Mouse (Mus musculus) MEL (cell line): ENCODE measurements around the gene Krt84. TPM values are rescaled to one million over a fixed set of nuclear protein-coding genes. Genes with fewer than 3 reads are reported as not detected.

ENCODE experiments used
- DNase-seq: peaks from one replicate; pipeline ENCODE4 v3.0.0; 2011; ENCODE audit warnings: low read depth, low spot score
- H3K27ac ChIP-seq: 2 replicates; pipeline ENCODE4 v1.5.1; 2012; ENCODE audit warnings: low read depth, mild to moderate bottlenecking, control low read depth, low read length, moderate library complexity; ENCODE audit not compliant: control insufficient read depth
- H3K27me3 ChIP-seq, 2 experiments: fragments of 150-350 bp in 1 of 2; sonication (generic) in 1 of 2; 2 replicates each; pipeline ENCODE4 v1.6.1; 2012; ENCODE audit warnings: low read length in 2 of 2, mild to moderate bottlenecking in 2 of 2, improper control_type of control experiment in 1 of 2, moderate library complexity in 1 of 2; ENCODE audit not compliant: insufficient read depth in 2 of 2, control insufficient read depth in 1 of 2
- H3K36me3 ChIP-seq, 2 experiments: 2 replicates each; pipeline ENCODE4 v1.6.1; 2012 to 2014; ENCODE audit warnings: low read length in 2 of 2, improper control_type of control experiment in 1 of 2, inconsistent platforms in 1 of 2, mild to moderate bottlenecking in 1 of 2; ENCODE audit not compliant: insufficient read depth in 2 of 2, control insufficient read depth in 1 of 2
- H3K4me1 ChIP-seq, 2 experiments: fragments of 150-350 bp in 1 of 2; sonication (generic) in 1 of 2; 2 replicates each; pipeline ENCODE4 v1.6.1; 2012; ENCODE audit warnings: low read length in 2 of 2, improper control_type of control experiment in 1 of 2, mild to moderate bottlenecking in 1 of 2; ENCODE audit not compliant: insufficient read depth in 2 of 2, control insufficient read depth in 1 of 2
- H3K4me3 ChIP-seq, 2 experiments: fragments of 150-350 bp in 1 of 2; sonication (generic) in 1 of 2; 2 replicates each; pipeline ENCODE4 v1.5.1; 2012; ENCODE audit warnings: low read depth in 2 of 2, low read length in 2 of 2, mild to moderate bottlenecking in 2 of 2, moderate library complexity in 2 of 2, control low read depth in 1 of 2, improper control_type of control experiment in 1 of 2; ENCODE audit not compliant: control insufficient read depth in 1 of 2, insufficient read depth in 1 of 2
- H3K79me2 ChIP-seq: 2 replicates; pipeline ENCODE4 v1.6.1; 2012; ENCODE audit warnings: mild to moderate bottlenecking, low read length, moderate library complexity; ENCODE audit not compliant: control insufficient read depth, poor library complexity, insufficient read depth
- H3K9ac ChIP-seq: 2 replicates; pipeline ENCODE4 v1.6.1; 2012; ENCODE audit warnings: low read depth, mild to moderate bottlenecking, control low read depth, low read length, moderate library complexity; ENCODE audit not compliant: control insufficient read depth, poor library complexity, severe bottlenecking
- H3K9me3 ChIP-seq: fragments of 150-350 bp; sonication (generic); replicated peaks from 2 replicates; pipeline ENCODE4 v1.6.1; 2012; ENCODE audit warnings: mild to moderate bottlenecking, low read length, improper control_type of control experiment, moderate library complexity; ENCODE audit not compliant: insufficient read depth
- CHD2 ChIP-seq: IDR thresholded peaks from 2 replicates; pipeline ENCODE4 v1.6.1; 2011; ENCODE audit warnings: low read length, improper control_type of control experiment
- CTCF ChIP-seq, 3 experiments: IDR thresholded peaks in 2 of 3; conservative IDR thresholded peaks in 1 of 3; 2 replicates each; pipeline ENCODE4 v1.5.1; 2011 to 2012; ENCODE audit warnings: low read length in 3 of 3, low read depth in 2 of 3, mild to moderate bottlenecking in 2 of 3, improper control_type of control experiment in 1 of 3, inconsistent platforms in 1 of 3, mixed read lengths in 1 of 3, moderate library complexity in 1 of 3; ENCODE audit not compliant: control insufficient read depth in 1 of 3, insufficient read depth in 1 of 3, poor library complexity in 1 of 3, severe bottlenecking in 1 of 3
- ELF1 ChIP-seq: IDR thresholded peaks from 2 replicates; pipeline ENCODE4 v1.6.1; 2014; ENCODE audit warnings: low read depth, mild to moderate bottlenecking, inconsistent platforms, low read length, improper control_type of control experiment, moderate library complexity
- EP300 ChIP-seq, 2 experiments: IDR thresholded peaks; 2 replicates each; pipeline ENCODE4 v1.6.1; 2011; ENCODE audit warnings: improper control_type of control experiment in 2 of 2, low read length in 2 of 2, low read depth in 1 of 2, mild to moderate bottlenecking in 1 of 2
- GABPA ChIP-seq: IDR thresholded peaks from 2 replicates; pipeline ENCODE4 v1.6.1; 2012; ENCODE audit warnings: low read depth, mild to moderate bottlenecking, inconsistent platforms, low read length, improper control_type of control experiment, moderate library complexity
- JUND ChIP-seq: IDR thresholded peaks from 2 replicates; pipeline ENCODE4 v1.6.1; 2011; ENCODE audit warnings: low read depth, mild to moderate bottlenecking, improper control_type of control experiment, low read length
- MAFK ChIP-seq: IDR thresholded peaks from 2 replicates; pipeline ENCODE4 v1.6.1; 2011; ENCODE audit warnings: low read depth, mild to moderate bottlenecking, low read length, improper control_type of control experiment, borderline replicate concordance
- MAZ ChIP-seq: IDR thresholded peaks from 2 replicates; pipeline ENCODE4 v1.6.1; 2012; ENCODE audit warnings: low read depth, mild to moderate bottlenecking, inconsistent platforms, low read length, improper control_type of control experiment
- MYB ChIP-seq: IDR thresholded peaks from 2 replicates; pipeline ENCODE4 v1.6.1; 2011; ENCODE audit warnings: mild to moderate bottlenecking, low read depth, low read length, improper control_type of control experiment
- MYC ChIP-seq: IDR thresholded peaks from 2 replicates; pipeline ENCODE4 v1.6.1; 2011; ENCODE audit warnings: low read depth, mild to moderate bottlenecking, low read length, improper control_type of control experiment, moderate library complexity
- NRF1 ChIP-seq: IDR thresholded peaks from 2 replicates; pipeline ENCODE4 v1.6.1; 2014; ENCODE audit warnings: low read depth, mild to moderate bottlenecking, inconsistent platforms, low read length, improper control_type of control experiment, moderate library complexity; ENCODE audit not compliant: poor library complexity, insufficient read depth, severe bottlenecking
- POLR2A ChIP-seq, 2 experiments: IDR thresholded peaks; 2 replicates each; pipeline ENCODE4 v1.6.1; 2011 to 2012; ENCODE audit warnings: low read length in 2 of 2, mild to moderate bottlenecking in 2 of 2, control low read depth in 1 of 2, improper control_type of control experiment in 1 of 2, low read depth in 1 of 2, moderate library complexity in 1 of 2; ENCODE audit not compliant: control insufficient read depth in 1 of 2, insufficient read depth in 1 of 2, poor library complexity in 1 of 2
- POLR2AphosphoS2 ChIP-seq: IDR thresholded peaks from 2 replicates; pipeline ENCODE4 v1.6.1; 2011; ENCODE audit warnings: low read length, improper control_type of control experiment
- RAD21 ChIP-seq: IDR thresholded peaks from 2 replicates; pipeline ENCODE4 v1.6.1; 2011; ENCODE audit warnings: mild to moderate bottlenecking, low read depth, low read length, improper control_type of control experiment
- RCOR1 ChIP-seq: IDR thresholded peaks from 2 replicates; pipeline ENCODE4 v1.6.1; 2012; ENCODE audit warnings: low read depth, mild to moderate bottlenecking, inconsistent platforms, low read length, improper control_type of control experiment
- SIN3A ChIP-seq: IDR thresholded peaks from 2 replicates; pipeline ENCODE4 v1.6.1; 2012; ENCODE audit warnings: low read length, improper control_type of control experiment, inconsistent platforms
- TBP ChIP-seq: IDR thresholded peaks from 2 replicates; pipeline ENCODE4 v1.8.0; 2011; ENCODE audit warnings: low read depth, low read length, improper control_type of control experiment
- UBTF ChIP-seq: IDR thresholded peaks from 2 replicates; pipeline ENCODE4 v1.6.1; 2012; ENCODE audit warnings: low read depth, mild to moderate bottlenecking, inconsistent platforms, low read length, improper control_type of control experiment, moderate library complexity, borderline replicate concordance; ENCODE audit not compliant: insufficient read depth
- USF2 ChIP-seq, 2 experiments: IDR thresholded peaks; 2 replicates each; pipeline ENCODE4 v1.6.1; 2011 to 2012; ENCODE audit warnings: improper control_type of control experiment in 2 of 2, low read length in 2 of 2, borderline replicate concordance in 1 of 2, inconsistent platforms in 1 of 2, low read depth in 1 of 2, mild to moderate bottlenecking in 1 of 2; ENCODE audit not compliant: insufficient read depth in 1 of 2
- ZC3H11A ChIP-seq: IDR thresholded peaks from 2 replicates; pipeline ENCODE4 v1.6.1; 2012; ENCODE audit warnings: low read depth, mild to moderate bottlenecking, inconsistent platforms, low read length, improper control_type of control experiment
- ZNF384 ChIP-seq: IDR thresholded peaks from 2 replicates; pipeline ENCODE4 v1.6.1; 2012; ENCODE audit warnings: low read depth, mild to moderate bottlenecking, inconsistent platforms, low read length, improper control_type of control experiment
- polyA plus RNA-seq, 2 experiments: library from polyadenylated mRNA; stranded (reverse) in 1 of 2; unstranded in 1 of 2; fragments of >175 nt in 1 of 2; fragments of >200 nt in 1 of 2; gene quantifications; 2 replicates each; pipeline versions ENCODE4 v1.2.1 to v1.2.4; 2012; ENCODE audit warnings: low replicate concordance in 2 of 2, low read depth in 1 of 2; ENCODE audit not compliant: insufficient read length in 2 of 2, insufficient read depth in 1 of 2, missing spikeins in 1 of 2
- total RNA-seq: library from RNA; depleted of rRNA; stranded (reverse); fragments of 300-350 nt; gene quantifications from 2 replicates; pipeline ENCODE4 v1.2.3, GENCODE M21; 2012

The Krt84 gene
- total and polyA plus RNA-seq, 3 experiments, result not detected

- H3K36me3 ChIP-seq, result no peaks in the 10 kb centered on the region
- no peaks in the 10 kb centered on the region for H3K4me1 ChIP-seq
- H3K9ac ChIP-seq, result no peak overlapping the region
- H3K9me3 ChIP-seq, result no peaks in the 10 kb centered on the region
- no peak overlapping the region for H3K4me3 ChIP-seq
- H3K27me3 ChIP-seq, result no peaks in the 10 kb centered on the region
- DNase-seq, result no peak
- H3K27ac ChIP-seq, result no peak overlapping the region
- no peaks in the 10 kb centered on the region for H3K79me2 ChIP-seq
- TF ChIP-seq CHD2, result no peak
- peak in 1 of 3 experiments; percentile 34; a peak in 1 of 6 replicates for TF ChIP-seq CTCF (IDR thresholded peaks at IDR 0.05 in 2 of 3, conservative IDR thresholded peaks at IDR 0.05 in 1 of 3; ENCODE audit: control insufficient read depth in 1 of 3, insufficient read depth in 1 of 3, low read depth in 2 of 3, low read length in 3 of 3, poor library complexity in 1 of 3, severe bottlenecking in 1 of 3)
- no peak for TF ChIP-seq NRF1
These were observed 9.9 kb upstream of the Krt84 start for GRCm38 (mm10) chr15:101542543-101542942.

- Histone ChIP-seq H3K36me3 (no peaks in the 10 kb centered on the region), H3K4me1 (no peaks in the 10 kb centered on the region), H3K27ac (no peak overlapping the region), H3K27me3 (no peaks in the 10 kb centered on the region)
- DNase-seq, result no peak
- TF ChIP-seq RAD21 (no peak), ZC3H11A (no peak), EP300 (IDR thresholded peaks at IDR 0.05; ENCODE audit: low read depth in 1 of 2, low read length in 2 of 2) (no peak), POLR2AphosphoS2 (no peak), TBP (no peak), MAZ (no peak), USF2 (IDR thresholded peaks at IDR 0.05; ENCODE audit: borderline replicate concordance in 1 of 2, insufficient read depth in 1 of 2, low read depth in 1 of 2, low read length in 2 of 2) (no peak), SIN3A (no peak), JUND (no peak), MYB (no peak), UBTF (no peak), GABPA (no peak), MYC (no peak), ZNF384 (no peak), MAFK (no peak), RCOR1 (no peak), POLR2A (IDR thresholded peaks at IDR 0.05; ENCODE audit: control insufficient read depth in 1 of 2, insufficient read depth in 1 of 2, low read depth in 1 of 2, low read length in 2 of 2, poor library complexity in 1 of 2) (no peak), ELF1 (no peak)
- TF ChIP-seq, all 39 proteins: peak for 0
- Histone ChIP-seq H3K9me3 (no peaks in the 10 kb centered on the region), H3K4me3 (no peak overlapping the region), H3K79me2 (no peaks in the 10 kb centered on the region), H3K9ac (no peak overlapping the region)
These were observed 5.9 kb upstream of the Krt84 start for GRCm38 (mm10) chr15:101538580-101538900.
